Mouse (Mus musculus) liver, embryonic 13.5 days (tissue): ENCODE measurements around the gene Pde10a. TPM values are rescaled to one million over a fixed set of nuclear protein-coding genes. Genes with fewer than 3 reads are reported as not detected.

Experiments used
- ATAC-seq: fragments of 200-750 bp; cut with Nextera tagmentation; 2 replicates; pipeline ENCODE4 v1.8.0; 2017; ENCODE audit warnings: low read depth, mild to moderate bottlenecking, moderate number of reproducible peaks, moderate library complexity
- DNase-seq: peaks from one replicate; pipeline ENCODE4 v3.0.0; 2022
- H3K27ac ChIP-seq: fragments of 300-500 bp; sonication (generic); 2 replicates; pipeline ENCODE4 v1.5.1; 2015; ENCODE audit warnings: moderate library complexity, mild to moderate bottlenecking, inconsistent platforms
- H3K27me3 ChIP-seq: fragments of 300-500 bp; sonication (generic); 2 replicates; pipeline ENCODE4 v1.6.1; 2015; ENCODE audit warnings: mild to moderate bottlenecking, inconsistent platforms
- H3K36me3 ChIP-seq: fragments of 300-500 bp; sonication (generic); 2 replicates; pipeline ENCODE4 v1.6.1; 2015; ENCODE audit warnings: mild to moderate bottlenecking, inconsistent platforms
- H3K4me1 ChIP-seq: fragments of 300-500 bp; sonication (generic); replicated peaks from 2 replicates; pipeline ENCODE4 v1.6.1; 2015; ENCODE audit warnings: inconsistent platforms
- H3K4me2 ChIP-seq: fragments of 300-500 bp; sonication (generic); 2 replicates; pipeline ENCODE4 v1.6.1; 2015; ENCODE audit warnings: inconsistent platforms, mild to moderate bottlenecking, moderate library complexity
- H3K4me3 ChIP-seq: fragments of 300-500 bp; sonication (generic); replicated peaks from 2 replicates; pipeline ENCODE4 v1.5.1; 2015; ENCODE audit warnings: mild to moderate bottlenecking, inconsistent platforms
- H3K9ac ChIP-seq: fragments of 300-500 bp; sonication (generic); 2 replicates; pipeline ENCODE4 v1.6.1; 2015; ENCODE audit warnings: mild to moderate bottlenecking, inconsistent platforms
- H3K9me3 ChIP-seq: fragments of 300-500 bp; sonication (generic); replicated peaks from 2 replicates; pipeline ENCODE4 v1.6.1; 2016; ENCODE audit warnings: inconsistent platforms
- WGBS: fragments of 180-500 bp; shearing (Covaris S2); methylation state at CpG from one replicate; pipeline ENCODE4 v1.1.7; 2015; ENCODE audit not compliant: insufficient replicate concordance; 5-methylcytosine and 5-hydroxymethylcytosine counted together
- polyA plus RNA-seq: library from polyadenylated mRNA; unstranded; fragments of >200 nt; fragmentation: Nextera tagmentation; extraction: Ambion mirVana; gene quantifications from 2 replicates; pipeline ENCODE4 v1.2.1, GENCODE M21; 2015

Pde10a gene
- polyA plus RNA-seq, 1 experiment from 2014 or later = 0.39 TPM

DNA sequence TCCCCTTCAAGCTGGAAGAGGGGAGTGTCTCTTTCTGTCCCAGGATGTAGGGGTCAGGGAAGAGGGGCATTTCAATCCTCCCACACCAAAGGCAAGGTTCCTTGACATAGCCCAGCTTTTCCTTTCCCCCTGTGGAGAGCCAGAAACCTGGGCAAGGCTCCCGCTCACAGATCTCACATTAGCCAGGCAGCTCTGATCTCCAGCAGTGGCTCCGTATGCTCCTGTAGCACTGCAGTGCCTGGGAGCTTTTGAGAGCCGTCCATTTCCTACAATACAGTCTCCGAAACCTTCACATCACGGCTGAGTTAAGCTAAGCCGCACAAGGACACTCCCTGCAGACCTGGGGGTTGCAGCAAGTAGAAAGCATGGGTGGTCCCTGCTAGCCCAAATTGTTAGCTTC is 29.0 kb downstream of the Pde10a start:
- H3K36me3 ChIP-seq = no peaks in the 10 kb centered on the region
- no peaks in the 10 kb centered on the region for H3K4me1 ChIP-seq
- H3K9me3 ChIP-seq = no peaks in the 10 kb centered on the region
- DNase-seq = no peak
- H3K27me3 ChIP-seq = 0 out of 2 replicates have a peak, but pooled peaks cover 3% of the 10 kb centered on the region
- no peak overlapping the region for H3K9ac ChIP-seq
- H3K4me2 ChIP-seq = no peak overlapping the region
- H3K27ac ChIP-seq = no peak overlapping the region
- WGBS = 71% methylated on average over 6 of the region's 6 CpGs
- ATAC-seq = no peak
- H3K4me3 ChIP-seq = no peak overlapping the region

DNA sequence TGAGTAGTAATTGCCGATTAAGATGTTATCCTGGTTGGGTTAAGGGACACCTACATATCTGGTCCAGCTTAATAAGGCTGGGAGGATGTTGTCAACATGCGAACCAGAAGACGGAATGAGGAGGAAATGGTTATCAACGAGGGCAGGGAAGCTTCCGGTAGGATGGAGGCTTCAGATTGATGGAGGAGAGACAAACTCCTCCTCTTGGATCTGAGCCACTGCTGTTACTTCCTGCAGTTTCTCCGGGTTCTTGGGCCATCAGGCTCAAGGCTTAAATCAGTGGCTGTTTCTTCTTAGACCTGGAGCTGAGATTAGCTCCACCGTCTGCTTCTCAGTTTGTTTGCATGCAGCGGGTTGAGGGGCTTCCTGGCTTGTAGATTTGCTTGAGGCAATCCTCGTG is 30.6 kb downstream of the Pde10a start:
- Histone ChIP-seq H3K9me3 (no peaks in the 10 kb centered on the region), H3K4me3 (no peak overlapping the region), H3K36me3 (no peaks in the 10 kb centered on the region), H3K4me2 (no peak overlapping the region), H3K9ac (no peak overlapping the region), H3K27ac (no peak overlapping the region), H3K4me1 (no peaks in the 10 kb centered on the region), H3K27me3 (no peaks in the 10 kb centered on the region)
- 57% methylated on average over 9 of the region's 9 CpGs for WGBS
- DNase-seq (no peak), ATAC-seq (no peak)

DNA sequence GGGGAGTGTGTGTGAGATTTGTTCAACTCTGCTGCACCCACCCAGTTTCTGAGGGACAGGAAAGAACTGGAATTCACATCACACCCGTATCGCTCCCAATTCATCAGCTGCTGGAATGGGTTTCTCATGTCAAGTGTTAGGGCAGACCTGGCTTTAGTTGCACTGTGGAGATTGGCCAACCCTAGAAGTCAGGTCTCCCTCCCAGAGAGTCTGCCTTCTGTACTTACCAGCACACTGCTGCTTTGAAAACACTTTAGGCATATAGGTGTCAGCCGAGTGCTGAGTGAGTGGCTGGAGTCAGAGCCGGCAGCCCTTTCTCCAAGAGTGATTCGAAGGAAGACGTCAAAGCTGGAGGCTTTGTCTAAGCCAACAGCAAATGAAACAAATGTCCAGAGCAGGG is 31.1 kb downstream of the Pde10a start:
- H3K9me3 ChIP-seq = no peaks in the 10 kb centered on the region
- WGBS = 72% methylated on average over 6 of the region's 6 CpGs
- H3K4me1 ChIP-seq = no peaks in the 10 kb centered on the region
- H3K27ac ChIP-seq = no peak overlapping the region
- no peak for ATAC-seq
- no peaks in the 10 kb centered on the region for H3K27me3 ChIP-seq
- H3K4me3 ChIP-seq = no peak overlapping the region
- no peak for DNase-seq
- H3K36me3 ChIP-seq = no peaks in the 10 kb centered on the region
- H3K4me2 ChIP-seq = no peak overlapping the region
- H3K9ac ChIP-seq = no peak overlapping the region

DNA sequence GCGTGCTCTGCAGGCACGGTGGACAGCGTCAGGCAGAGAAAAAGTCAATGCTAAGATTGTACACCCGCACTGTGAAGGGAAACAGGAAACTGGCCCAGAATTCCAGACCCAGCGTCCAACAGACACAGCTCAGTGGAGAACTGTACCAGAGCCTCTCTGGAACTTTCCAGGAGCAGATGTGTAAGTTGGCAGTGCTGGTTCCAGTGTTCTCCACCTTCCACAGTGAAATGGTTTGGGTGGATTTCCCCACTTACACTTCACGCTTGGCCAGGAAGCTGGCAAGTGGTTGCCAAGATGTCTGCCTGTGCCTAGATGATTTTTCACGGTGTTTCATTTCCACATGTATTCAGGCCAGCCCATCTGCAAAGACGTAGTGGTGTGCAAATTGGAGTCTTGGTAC is 32.8 kb downstream of the Pde10a start:
- DNase-seq = no peak
- no peaks in the 10 kb centered on the region for H3K9me3 ChIP-seq
- 68% methylated on average over 8 of the region's 8 CpGs for WGBS
- H3K4me3 ChIP-seq = no peak overlapping the region
- H3K4me2 ChIP-seq = no peak overlapping the region
- no peaks in the 10 kb centered on the region for H3K27me3 ChIP-seq
- ATAC-seq = no peak
- no peak overlapping the region for H3K9ac ChIP-seq
- H3K27ac ChIP-seq = no peak overlapping the region
- no peaks in the 10 kb centered on the region for H3K36me3 ChIP-seq
- no peaks in the 10 kb centered on the region for H3K4me1 ChIP-seq

DNA sequence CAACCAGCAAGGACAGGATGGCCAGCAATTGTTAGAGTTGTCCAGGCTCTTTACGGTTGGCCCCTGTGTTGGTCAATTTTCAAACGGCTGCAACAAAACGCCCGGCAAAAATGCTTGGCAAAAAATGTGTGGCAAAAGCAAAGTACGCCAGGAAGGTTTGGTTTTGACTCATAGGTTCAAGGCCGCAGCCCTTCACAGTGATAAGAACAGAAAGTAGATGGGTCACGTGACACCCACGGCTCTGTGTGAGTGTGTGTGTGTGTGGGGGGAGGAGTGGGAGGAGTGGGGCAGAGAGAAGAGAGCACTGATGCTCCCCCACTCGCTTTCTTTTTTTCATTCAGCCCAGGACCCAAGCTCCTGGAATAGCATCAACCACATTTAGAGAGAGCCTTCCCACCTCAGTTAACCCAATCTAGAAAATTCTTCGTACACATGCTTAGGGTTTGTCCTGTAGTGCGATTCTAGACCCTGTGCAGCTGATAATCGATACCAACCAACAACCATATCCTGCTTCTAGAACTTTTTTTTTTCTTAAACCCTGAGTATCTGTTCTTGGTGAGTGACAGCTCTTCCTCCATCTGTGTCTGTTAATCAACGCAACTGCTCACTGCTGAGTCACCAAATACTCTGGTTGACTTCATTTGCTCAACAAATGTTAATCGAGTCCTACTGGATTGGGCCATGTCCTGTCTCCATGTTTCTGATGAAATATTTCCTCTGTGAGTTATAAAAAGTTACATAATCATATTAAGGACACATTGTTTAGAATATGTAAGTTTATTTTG is 37.1 kb downstream of the Pde10a start:
- WGBS = 50% methylated on average over 14 of the region's 14 CpGs
- Histone ChIP-seq H3K27me3 (no peaks in the 10 kb centered on the region; the same call in 1 of the 2 replicates), H3K27ac (no peak overlapping the region), H3K4me2 (no peak overlapping the region), H3K9ac (no peak overlapping the region), H3K4me1 (no peaks in the 10 kb centered on the region), H3K9me3 (no peaks in the 10 kb centered on the region), H3K4me3 (no peak overlapping the region), H3K36me3 (no peaks in the 10 kb centered on the region)
- no peak for ATAC-seq
- no peak for DNase-seq

DNA sequence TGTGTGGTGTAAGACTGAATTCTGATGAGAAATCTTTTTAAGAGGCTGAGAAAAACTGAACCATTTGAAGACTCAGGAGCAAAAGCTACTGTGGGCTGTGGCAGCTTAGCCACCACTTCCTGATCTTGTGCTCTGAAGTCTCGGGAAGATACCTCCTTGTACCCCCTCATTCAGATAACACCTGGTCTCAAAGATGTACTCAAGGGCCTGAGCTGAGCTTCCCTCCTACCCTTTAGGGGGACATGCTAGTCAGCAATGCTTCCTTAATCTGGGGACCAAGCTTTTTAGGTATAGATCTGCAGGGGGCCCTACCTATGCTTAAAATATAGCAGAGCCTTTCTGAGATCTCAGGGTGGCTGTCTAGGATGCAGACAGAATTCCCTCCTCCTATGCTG is 37.7 kb downstream of the Pde10a start:
- H3K27me3 ChIP-seq = no peaks in the 10 kb centered on the region; the same call in 1 of the 2 replicates
- no peaks in the 10 kb centered on the region for H3K36me3 ChIP-seq
- 23% methylated on average over 1 of the region's 1 CpGs for WGBS
- H3K4me1 ChIP-seq = no peaks in the 10 kb centered on the region
- H3K27ac ChIP-seq = no peak overlapping the region
- H3K4me3 ChIP-seq = no peak overlapping the region
- ATAC-seq (no peak), DNase-seq (no peak)
- H3K9me3 ChIP-seq = no peaks in the 10 kb centered on the region
- H3K9ac ChIP-seq = no peak overlapping the region
- H3K4me2 ChIP-seq = no peak overlapping the region

DNA sequence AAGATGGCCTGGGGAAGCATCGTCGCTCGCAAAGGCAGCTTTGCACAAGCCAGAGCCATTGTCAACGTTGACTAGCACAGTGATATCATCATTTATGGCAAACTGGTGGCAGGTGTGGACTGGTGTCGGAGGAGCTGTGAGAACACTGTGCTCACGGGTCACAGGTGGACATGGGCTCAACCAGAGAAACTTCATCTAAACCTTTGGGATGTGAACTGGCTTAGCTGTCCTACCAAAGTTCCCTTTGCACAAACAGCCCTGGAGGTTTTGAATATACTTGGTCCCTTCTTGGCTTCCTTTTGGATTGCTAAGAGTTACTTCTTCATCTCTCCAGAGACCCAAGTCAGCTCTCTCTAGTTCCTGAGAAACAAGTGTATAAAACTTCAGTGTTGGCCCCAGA is 41.7 kb downstream of the Pde10a start, which contains the start of gene Gm17087:
Gm17087 (minus strand) TSS at position 101 of the 400 bp plus-strand sequence.
- Histone ChIP-seq H3K4me1 (no peaks in the 10 kb centered on the region), H3K9me3 (no peaks in the 10 kb centered on the region), H3K36me3 (no peaks in the 10 kb centered on the region), H3K27me3 (no peaks in the 10 kb centered on the region; the same call in 1 of the 2 replicates), H3K4me2 (no peak within 1 kb of the TSS), H3K4me3 (no peak within 1 kb of the TSS), H3K27ac (no peak within 1 kb of the TSS), H3K9ac (no peak within 1 kb of the TSS)
- no peak for DNase-seq
- no peak for ATAC-seq
- WGBS = 64% methylated on average over 6 of the region's 6 CpGs

DNA sequence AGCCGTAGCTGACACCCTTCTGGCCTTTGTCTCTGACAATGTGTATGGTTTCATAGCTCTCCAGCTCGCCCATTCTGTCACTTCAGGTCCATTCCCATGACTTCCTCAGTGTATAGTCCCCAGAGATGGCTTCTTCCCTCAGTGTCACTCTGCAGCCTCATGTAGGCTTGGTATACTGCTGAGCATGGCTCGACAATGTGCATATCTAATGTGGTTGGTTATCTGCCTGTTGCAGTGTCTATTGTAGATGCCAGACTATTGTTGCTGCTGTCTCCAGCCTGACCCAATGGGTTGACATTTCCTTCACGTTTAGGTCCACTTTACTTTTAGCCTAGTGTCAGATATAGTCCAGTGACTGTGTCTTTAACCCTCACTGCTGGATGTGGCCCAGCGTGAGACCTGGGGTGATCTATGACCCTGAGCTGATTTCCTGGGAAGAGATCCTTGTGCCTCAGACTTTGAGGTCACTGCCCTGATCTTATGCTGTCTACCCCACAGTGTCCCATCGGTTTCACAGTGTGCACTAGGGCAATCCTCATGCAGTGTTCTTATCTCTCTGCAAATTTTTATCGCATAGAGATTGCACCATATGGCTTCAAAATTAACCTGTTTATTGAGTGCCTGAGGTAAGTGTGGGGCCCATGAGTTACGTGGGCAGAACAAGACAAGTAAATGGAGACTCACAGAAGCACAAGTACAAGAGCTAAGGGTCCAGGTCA is 48.5 kb downstream of the Pde10a start:
- peak; percentile 85 for ATAC-seq
- 35% methylated on average over 8 of the region's 8 CpGs for WGBS
- no peak overlapping the region for H3K27ac ChIP-seq
- no peaks in the 10 kb centered on the region for H3K4me1 ChIP-seq
- H3K9ac ChIP-seq = no peak overlapping the region
- H3K4me2 ChIP-seq = no peak overlapping the region
- H3K9me3 ChIP-seq = no peaks in the 10 kb centered on the region
- no peaks in the 10 kb centered on the region for H3K27me3 ChIP-seq
- no peak overlapping the region for H3K4me3 ChIP-seq
- DNase-seq = no peak
- no peaks in the 10 kb centered on the region for H3K36me3 ChIP-seq

DNA sequence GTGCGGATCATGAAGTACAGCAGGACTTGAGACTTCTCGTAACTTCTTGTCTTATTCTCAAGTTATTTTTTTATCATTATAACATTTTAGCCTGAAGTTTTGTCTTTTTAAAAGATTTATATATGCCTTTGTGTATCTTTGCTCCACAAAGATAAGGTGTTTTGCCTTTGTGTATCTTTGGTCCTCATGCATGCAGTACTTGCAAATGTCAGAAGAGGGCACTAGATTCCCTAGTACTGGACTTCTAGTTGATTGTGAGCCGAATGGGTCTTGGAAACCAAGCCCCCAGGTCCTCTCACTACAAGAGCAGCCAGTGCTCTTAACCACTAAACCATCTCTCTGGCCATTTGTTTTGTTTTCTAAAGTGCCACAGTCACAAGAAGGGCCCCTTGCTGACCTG is 55.2 kb downstream of the Pde10a start:
- Histone ChIP-seq H3K27me3 (no peaks in the 10 kb centered on the region), H3K27ac (no peak overlapping the region), H3K4me3 (no peak overlapping the region), H3K9me3 (no peaks in the 10 kb centered on the region), H3K4me1 (no peaks in the 10 kb centered on the region), H3K36me3 (no peaks in the 10 kb centered on the region), H3K9ac (no peak overlapping the region), H3K4me2 (no peak overlapping the region)
- 59% methylated on average over 3 of the region's 3 CpGs for WGBS
- no peak for DNase-seq
- no peak for ATAC-seq

DNA sequence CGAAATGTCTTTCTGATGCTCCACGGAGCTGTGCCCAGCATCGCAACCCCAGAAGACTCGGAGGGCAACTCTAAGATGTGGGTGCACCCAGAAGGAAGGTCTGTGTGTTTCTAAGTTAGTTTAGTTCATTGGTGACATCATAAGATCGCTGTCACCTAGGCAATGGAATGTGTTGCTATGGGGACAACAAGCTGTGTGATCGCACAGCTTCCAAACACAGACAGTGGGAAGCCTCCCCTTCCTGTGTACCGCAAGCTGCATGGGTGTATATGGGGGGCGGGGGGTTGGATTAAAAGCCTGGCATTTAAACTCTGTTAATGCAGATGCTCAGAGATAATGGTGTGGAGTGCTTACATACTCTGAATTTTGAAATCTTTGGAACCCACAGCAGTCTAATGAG is 56.4 kb downstream of the Pde10a start:
- WGBS = 69% methylated on average over 8 of the region's 8 CpGs
- Histone ChIP-seq H3K4me1 (no peaks in the 10 kb centered on the region), H3K9me3 (no peaks in the 10 kb centered on the region), H3K27ac (no peak overlapping the region), H3K27me3 (no peaks in the 10 kb centered on the region), H3K4me2 (no peak overlapping the region), H3K9ac (no peak overlapping the region), H3K4me3 (no peak overlapping the region), H3K36me3 (no peaks in the 10 kb centered on the region)
- ATAC-seq (no peak), DNase-seq (no peak)

DNA sequence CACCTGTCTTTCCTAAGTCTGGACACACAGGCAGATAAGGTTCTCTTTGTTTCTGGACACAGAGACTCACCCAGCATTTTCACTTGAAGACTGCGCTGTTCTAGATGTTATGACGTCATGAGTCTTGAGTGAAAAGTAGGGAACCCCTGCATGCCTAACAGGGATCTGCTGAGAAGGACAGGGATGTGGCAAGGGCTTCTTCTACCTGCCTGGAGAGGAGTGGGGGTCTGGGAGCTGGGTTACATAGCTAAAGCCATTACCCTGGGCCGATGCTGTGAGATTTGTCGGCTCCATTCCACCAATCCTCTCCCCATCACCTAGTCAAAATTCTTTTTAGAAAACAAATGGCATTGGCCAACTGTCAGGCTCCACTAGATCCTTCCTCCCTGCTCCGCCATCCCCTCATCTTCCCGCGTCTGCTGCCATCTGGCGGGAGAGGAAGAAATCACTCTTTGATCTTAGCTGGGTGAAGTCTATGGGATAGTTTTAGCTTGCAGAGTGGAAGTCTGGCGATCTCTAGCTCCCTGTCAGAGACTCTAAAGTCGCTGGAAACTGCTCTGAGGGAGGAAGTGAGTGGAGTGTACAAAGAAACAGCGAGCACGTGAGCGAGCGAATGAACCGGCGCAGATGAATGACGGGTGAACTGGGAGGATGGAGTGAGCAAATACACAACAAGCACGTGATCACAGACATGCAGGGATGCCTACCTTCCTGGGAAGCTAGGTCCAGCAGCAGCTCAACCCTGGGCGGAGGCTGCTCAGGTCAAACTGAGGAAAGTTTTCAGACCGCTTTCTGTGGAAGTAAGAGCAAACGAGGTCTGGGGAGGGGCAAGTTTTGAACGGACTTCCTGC is 67.5 kb downstream of the Pde10a start:
- H3K36me3 ChIP-seq = no peaks in the 10 kb centered on the region
- no peak overlapping the region for H3K27ac ChIP-seq
- H3K9ac ChIP-seq = no peak overlapping the region
- DNase-seq = no peak
- H3K4me1 ChIP-seq = no peaks in the 10 kb centered on the region
- peaks cover 5% of the 10 kb centered on the region; the same call in 1 of the 2 replicates for H3K27me3 ChIP-seq
- H3K9me3 ChIP-seq = no peaks in the 10 kb centered on the region
- no peak for ATAC-seq
- H3K4me3 ChIP-seq = no peak overlapping the region
- 15% methylated on average over 22 of the region's 22 CpGs for whole genome bisulfite sequencing
- peak overlapping the region; percentile 29 for H3K4me2 ChIP-seq
